Mouse (Mus musculus) hindbrain, embryonic 12.5 days (tissue): Measurements from ENCODE around the gene Krtap4-9. TPM values are rescaled to one million over a fixed set of nuclear protein-coding genes. Genes with fewer than 3 reads are reported as not detected.
"Not testable (repeated sequence)": the region's sequence is repeated elsewhere in the genome, so short reads cannot be mapped to it uniquely, and the experiment has no call there.

Source experiments
- ATAC-seq: fragments of 200-750 bp; cut with Nextera tagmentation; 2 replicates; pipeline ENCODE4 v1.8.0; 2017; ENCODE audit warnings: moderate TSS enrichment; ENCODE audit not compliant: low FRiP score
- H3K27ac ChIP-seq: fragments of 300-500 bp; sonication (generic); 2 replicates; pipeline ENCODE4 v1.5.1; 2016; ENCODE audit warnings: mild to moderate bottlenecking
- H3K27me3 ChIP-seq: fragments of 300-500 bp; sonication (generic); 2 replicates; pipeline ENCODE4 v1.6.1; 2016; ENCODE audit warnings: mild to moderate bottlenecking
- H3K36me3 ChIP-seq: fragments of 300-500 bp; sonication (generic); 2 replicates; pipeline ENCODE4 v1.6.1; 2016; ENCODE audit warnings: mild to moderate bottlenecking
- H3K4me1 ChIP-seq: fragments of 300-500 bp; sonication (generic); 2 replicates; pipeline ENCODE4 v1.6.1; 2016
- H3K4me2 ChIP-seq: fragments of 300-500 bp; sonication (generic); replicated peaks from 2 replicates; pipeline ENCODE4 v1.6.1; 2016; ENCODE audit warnings: mild to moderate bottlenecking
- H3K4me3 ChIP-seq: fragments of 300-500 bp; sonication (generic); 2 replicates; pipeline ENCODE4 v1.5.1; 2016; ENCODE audit warnings: mild to moderate bottlenecking
- H3K9ac ChIP-seq: fragments of 300-500 bp; sonication (generic); 2 replicates; pipeline ENCODE4 v1.6.1; 2016; ENCODE audit warnings: mild to moderate bottlenecking, moderate library complexity
- H3K9me3 ChIP-seq: fragments of 300-500 bp; sonication (generic); replicated peaks from 2 replicates; pipeline ENCODE4 v1.6.1; 2016; ENCODE audit warnings: mild to moderate bottlenecking
- WGBS: fragments of 180-500 bp; shearing (Covaris S2); methylation state at CpG from one replicate; pipeline ENCODE4 v1.1.7; 2016; 5-methylcytosine and 5-hydroxymethylcytosine counted together
- polyA plus RNA-seq: library from polyadenylated mRNA; unstranded; fragments of >200 nt; fragmentation: Nextera tagmentation; extraction: Ambion mirVana; gene quantifications from 2 replicates; pipeline ENCODE4 v1.2.1, GENCODE M21; 2016

Gene Krtap4-9
- not detected in 2 replicates for polyA plus RNA-seq

GRCm38 (mm10) chr11:99784900-99785299 lies at the start of gene Krtap4-9:
Gene Krtap4-9, plus strand, starts transcription at chr11:99785200.
- H3K4me3 ChIP-seq, H3K9me3 ChIP-seq, H3K36me3 ChIP-seq, H3K4me2 ChIP-seq, H3K9ac ChIP-seq, H3K27me3 ChIP-seq, H3K4me1 ChIP-seq, ATAC-seq, H3K27ac ChIP-seq: not testable (repeated sequence)

DNA sequence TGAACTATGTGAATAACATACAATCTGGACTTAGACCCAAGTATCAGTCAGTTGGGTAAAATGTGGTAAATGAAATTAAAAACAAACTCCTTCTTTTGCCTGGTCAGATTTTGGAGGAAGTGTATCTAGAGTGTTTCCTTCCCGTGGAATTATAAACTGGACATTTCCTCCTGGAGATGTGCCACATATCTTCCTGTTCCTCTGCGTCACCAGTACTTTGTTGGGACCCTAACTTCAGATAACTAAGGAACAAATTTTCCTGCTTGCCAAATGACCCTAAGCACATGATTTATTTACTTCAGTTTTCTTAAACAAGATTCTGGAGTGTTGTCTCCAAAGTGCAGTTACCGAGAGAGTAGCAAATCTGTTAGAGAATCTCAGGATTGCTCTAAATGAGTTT lies 41.0 kb upstream of the Krtap4-9 start:
- WGBS = 95% methylated on average over 3 of the region's 3 CpGs
- Histone ChIP-seq H3K9ac (no peak overlapping the region), H3K27ac (no peak overlapping the region), H3K27me3 (no peaks in the 10 kb centered on the region), H3K4me1 (no peaks in the 10 kb centered on the region), H3K9me3 (no peaks in the 10 kb centered on the region), H3K36me3 (no peaks in the 10 kb centered on the region), H3K4me3 (no peak overlapping the region), H3K4me2 (no peak overlapping the region)
- ATAC-seq = no peak

DNA sequence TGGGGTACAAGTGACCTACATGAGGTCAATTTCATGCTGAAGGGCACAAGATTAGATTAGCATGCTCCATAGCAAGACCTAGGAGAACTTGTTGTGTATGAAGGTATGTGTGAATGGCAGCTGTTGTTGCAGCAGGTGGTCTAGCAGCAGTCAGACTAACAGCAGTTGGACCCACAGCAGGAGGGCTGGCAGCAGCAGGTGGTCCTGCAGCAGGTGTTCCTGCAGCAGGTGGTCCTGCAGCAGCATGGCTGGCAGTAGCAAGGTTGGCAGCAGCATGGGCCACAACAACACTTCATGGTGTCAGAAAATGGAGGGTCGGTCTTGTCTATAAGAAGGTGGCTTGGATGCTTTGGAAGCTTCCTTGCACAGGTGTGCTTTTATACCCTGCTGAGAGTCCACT lies 26.1 kb upstream of the Krtap4-9 start:
- Histone ChIP-seq H3K27me3 (no peaks in the 10 kb centered on the region), H3K4me1 (no peaks in the 10 kb centered on the region), H3K4me3 (no peak overlapping the region), H3K9ac (no peak overlapping the region), H3K36me3 (no peaks in the 10 kb centered on the region), H3K4me2 (no peak overlapping the region), H3K9me3 (no peaks in the 10 kb centered on the region; the same call in 1 of the 2 replicates), H3K27ac (no peak overlapping the region)
- ATAC-seq = no peak
- 95% methylated on average over 1 of the region's 1 CpGs for WGBS

DNA sequence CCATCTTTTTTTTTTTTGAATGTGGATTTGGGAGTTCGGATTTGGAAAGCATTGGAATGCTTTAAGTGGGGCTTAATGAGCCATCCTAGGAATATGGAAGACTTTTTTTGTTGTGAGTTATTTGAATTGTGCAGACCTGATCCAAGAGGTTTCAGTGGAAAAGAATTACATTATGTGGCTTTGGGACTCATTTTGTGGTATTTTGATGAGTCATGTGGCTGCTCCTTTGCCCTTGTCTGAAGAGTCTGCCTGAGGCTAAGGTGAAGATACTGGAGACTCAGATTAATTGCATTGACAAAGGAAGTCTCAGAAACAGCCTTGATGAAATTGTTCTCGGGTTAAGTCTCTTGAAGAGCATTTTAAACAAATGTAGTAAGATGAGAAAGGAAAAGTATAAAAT lies 16.6 kb upstream of the Krtap4-9 start:
- no peak overlapping the region for H3K27ac ChIP-seq
- H3K27me3 ChIP-seq = no peaks in the 10 kb centered on the region
- no peaks in the 10 kb centered on the region for H3K9me3 ChIP-seq
- H3K4me2 ChIP-seq = no peak overlapping the region
- no peak overlapping the region for H3K4me3 ChIP-seq
- 89% methylated on average over 2 of the region's 2 CpGs for whole genome bisulfite sequencing
- no peak for ATAC-seq
- no peaks in the 10 kb centered on the region for H3K36me3 ChIP-seq
- H3K9ac ChIP-seq = no peak overlapping the region
- no peaks in the 10 kb centered on the region for H3K4me1 ChIP-seq

- not testable (repeated sequence) for H3K9me3 ChIP-seq, H3K36me3 ChIP-seq, H3K27ac ChIP-seq, H3K9ac ChIP-seq, H3K4me2 ChIP-seq, H3K4me3 ChIP-seq, H3K27me3 ChIP-seq, H3K4me1 ChIP-seq, ATAC-seq
These were observed 12.2 kb upstream of the Krtap4-9 start, which contains the start of gene Gm11595 for GRCm38 (mm10) chr11:99772813-99773212. Gene Gm11595, minus strand, starts transcription at chr11:99772913.

DNA sequence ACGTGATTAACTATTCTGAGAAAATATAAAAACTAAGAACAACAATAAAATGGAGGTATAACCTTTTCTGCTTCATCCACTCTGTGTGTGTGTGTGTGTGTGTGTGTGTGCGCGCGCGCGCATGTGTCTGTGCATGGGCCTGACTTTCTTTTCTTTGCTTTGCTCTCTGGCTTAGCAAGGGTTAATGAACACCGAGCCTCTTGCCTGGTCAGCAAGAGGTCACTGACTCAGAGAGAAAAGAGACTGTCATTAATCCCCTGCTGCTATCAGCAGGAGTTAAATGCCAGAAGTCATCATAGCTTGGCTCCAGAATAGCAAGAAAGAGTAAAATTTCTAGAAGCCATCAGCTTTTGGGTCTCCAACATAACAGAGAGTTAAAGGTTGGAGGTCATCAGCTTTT lies 6.6 kb upstream of the Krtap4-9 start:
- Histone ChIP-seq H3K9ac (no peak overlapping the region), H3K4me2 (no peak overlapping the region), H3K4me1 (peaks cover 5% of the 10 kb centered on the region; the same call in 1 of the 2 replicates), H3K27me3 (no peaks in the 10 kb centered on the region), H3K27ac (no peak overlapping the region), H3K9me3 (no peaks in the 10 kb centered on the region), H3K4me3 (no peak overlapping the region), H3K36me3 (no peaks in the 10 kb centered on the region)
- ATAC-seq = no peak
- 53% methylated on average over 7 of the region's 7 CpGs for WGBS

GRCm38 (mm10) chr11:99780604-99781003 lies 4.4 kb upstream of the Krtap4-9 start, which contains the start of gene Krtap4-8:
Gene Krtap4-8, minus strand, starts transcription at chr11:99780704.
- Histone ChIP-seq H3K27me3 (no peaks in the 10 kb centered on the region), H3K36me3 (no peaks in the 10 kb centered on the region), H3K4me2 (no peak within 1 kb of the TSS), H3K4me3 (no peak within 1 kb of the TSS), H3K9ac (no peak within 1 kb of the TSS), H3K9me3 (no peaks in the 10 kb centered on the region), H3K27ac (no peak within 1 kb of the TSS), H3K4me1 (peaks cover 5% of the 10 kb centered on the region; the same call in 1 of the 2 replicates)
- WGBS = 91% methylated on average over 2 of the region's 2 CpGs
- no peak for ATAC-seq

GRCm38 (mm10) chr11:99793367-99793766 lies 8.4 kb downstream of the Krtap4-9 start, which contains the start of gene Gm11596:
Gene Gm11596, minus strand, starts transcription at chr11:99793467.
- no peak within 1 kb of the TSS for H3K27ac ChIP-seq
- ATAC-seq = no peak
- H3K36me3 ChIP-seq = no peaks in the 10 kb centered on the region
- WGBS = 87% methylated on average over 2 of the region's 2 CpGs
- no peak within 1 kb of the TSS for H3K4me3 ChIP-seq
- H3K9me3 ChIP-seq = no peaks in the 10 kb centered on the region
- no peaks in the 10 kb centered on the region for H3K4me1 ChIP-seq
- H3K9ac ChIP-seq = no peak within 1 kb of the TSS
- H3K27me3 ChIP-seq = 0 out of 2 replicates have a peak, but pooled peaks cover 3% of the 10 kb centered on the region
- H3K4me2 ChIP-seq = no peak within 1 kb of the TSS

DNA sequence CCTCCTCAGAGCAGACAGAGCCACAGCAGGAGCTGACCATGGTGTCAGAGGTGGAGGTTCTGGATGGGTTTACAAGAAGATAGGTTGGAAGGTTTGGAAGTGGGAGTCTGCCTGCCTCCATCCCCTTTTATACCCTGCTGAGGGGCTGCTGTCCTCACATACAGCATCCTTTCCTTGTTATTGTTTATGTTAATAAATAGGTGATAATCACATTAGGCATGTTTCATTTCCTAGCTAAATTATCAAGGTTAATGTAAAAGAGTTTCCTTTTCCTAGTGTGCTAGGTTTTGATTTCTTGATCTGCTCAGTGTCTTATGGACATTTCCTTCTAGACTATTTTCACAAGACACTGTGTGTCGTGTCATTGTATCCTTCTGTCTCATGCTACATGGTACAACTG lies 13.8 kb downstream of the Krtap4-9 start, which contains the start of gene Gm11569:
Gene Gm11569 (minus strand): TSS at position 101 of the 400 bp plus-strand sequence.
- H3K4me1 ChIP-seq, H3K9ac ChIP-seq, H3K27ac ChIP-seq, H3K36me3 ChIP-seq, H3K4me2 ChIP-seq, H3K4me3 ChIP-seq, ATAC-seq, H3K9me3 ChIP-seq, H3K27me3 ChIP-seq: not testable (repeated sequence)
- WGBS = no CpG with 5 or more reads among the region's 1 CpGs

GRCm38 (mm10) chr11:99804346-99804745 lies 19.3 kb downstream of the Krtap4-9 start, which contains the start of gene Gm11554:
Gene Gm11554, minus strand, starts transcription at chr11:99804446.
- not testable (repeated sequence) for H3K27me3 ChIP-seq, H3K9ac ChIP-seq
- no CpG with 5 or more reads among the region's 1 CpGs for WGBS

GRCm38 (mm10) chr11:99809792-99810191 lies 24.8 kb downstream of the Krtap4-9 start, which contains the start of gene Krtap4-13:
Gene Krtap4-13, minus strand, starts transcription at chr11:99809892.
- ATAC-seq, H3K4me1 ChIP-seq, H3K27me3 ChIP-seq, H3K27ac ChIP-seq, H3K36me3 ChIP-seq, H3K4me3 ChIP-seq, H3K4me2 ChIP-seq, H3K9me3 ChIP-seq, H3K9ac ChIP-seq: not testable (repeated sequence)

More at GRCm38 (mm10) chr11:99804346-99804745, 19.3 kb downstream of the Krtap4-9 start, which contains the start of gene Gm11554:
- H3K27ac ChIP-seq, H3K4me1 ChIP-seq, ATAC-seq, H3K4me2 ChIP-seq, H3K4me3 ChIP-seq, H3K9me3 ChIP-seq, H3K36me3 ChIP-seq: not testable (repeated sequence)

- 94% methylated on average over 2 of the region's 2 CpGs for WGBS
- H3K27ac ChIP-seq, H3K9me3 ChIP-seq: not testable (repeated sequence)
These were observed 30.6 kb downstream of the Krtap4-9 start, which contains the start of gene Gm11564 for GRCm38 (mm10) chr11:99815566-99815965. Gene Gm11564, minus strand, starts transcription at chr11:99815666.

More at GRCm38 (mm10) chr11:99815566-99815965, 30.6 kb downstream of the Krtap4-9 start, which contains the start of gene Gm11564:
- not testable (repeated sequence) for H3K9ac ChIP-seq, H3K4me2 ChIP-seq, H3K4me1 ChIP-seq, ATAC-seq, H3K36me3 ChIP-seq, H3K4me3 ChIP-seq, H3K27me3 ChIP-seq
